Mouse (Mus musculus) stomach, embryonic 15.5 days (tissue): ENCODE results near the gene Hoxa13. TPM values are rescaled to one million over a fixed set of nuclear protein-coding genes. Genes with fewer than 3 reads are reported as not detected.
A peak's percentile ranks its signal among the peaks of the same experiment; 100 is the strongest.

ENCODE experiments used
- ATAC-seq: fragments of 200-750 bp; cut with Nextera tagmentation; 2 replicates; pipeline ENCODE4 v1.8.0; 2017; ENCODE audit warnings: low read depth, moderate number of reproducible peaks, moderate TSS enrichment; ENCODE audit not compliant: insufficient read depth, low FRiP score
- H3K27ac ChIP-seq: fragments of 300-500 bp; sonication (generic); 2 replicates; pipeline ENCODE4 v1.5.1; 2015; ENCODE audit warnings: mild to moderate bottlenecking, inconsistent platforms
- H3K27me3 ChIP-seq: fragments of 300-500 bp; sonication (generic); replicated peaks from 2 replicates; pipeline ENCODE4 v1.6.1; 2015; ENCODE audit warnings: inconsistent platforms
- H3K36me3 ChIP-seq: fragments of 300-500 bp; sonication (generic); 2 replicates; pipeline ENCODE4 v1.6.1; 2015; ENCODE audit warnings: inconsistent platforms
- H3K4me1 ChIP-seq: fragments of 300-500 bp; sonication (generic); 2 replicates; pipeline ENCODE4 v1.6.1; 2015; ENCODE audit warnings: inconsistent platforms
- H3K4me2 ChIP-seq: fragments of 300-500 bp; sonication (generic); 2 replicates; pipeline ENCODE4 v1.6.1; 2015; ENCODE audit warnings: mild to moderate bottlenecking, inconsistent platforms
- H3K4me3 ChIP-seq: fragments of 300-500 bp; sonication (generic); replicated peaks from 2 replicates; pipeline ENCODE4 v1.5.1; 2015; ENCODE audit warnings: inconsistent platforms
- H3K9ac ChIP-seq: fragments of 300-500 bp; sonication (generic); 2 replicates; pipeline ENCODE4 v1.6.1; 2015; ENCODE audit warnings: inconsistent platforms
- H3K9me3 ChIP-seq: fragments of 300-500 bp; sonication (generic); 2 replicates; pipeline ENCODE4 v1.6.1; 2016; ENCODE audit warnings: inconsistent platforms
- WGBS: fragments of 180-500 bp; shearing (Covaris S2); methylation state at CpG from one replicate; pipeline ENCODE4 v1.1.7; 2015; 5-methylcytosine and 5-hydroxymethylcytosine counted together
- polyA plus RNA-seq: library from polyadenylated mRNA; unstranded; fragments of >200 nt; fragmentation: Nextera tagmentation; extraction: Ambion mirVana; gene quantifications from 2 replicates; pipeline ENCODE4 v1.2.1, GENCODE M21; 2015

Hoxa13 gene
- polyA plus RNA-seq, 1 experiment from 2014 or later = not detected

DNA sequence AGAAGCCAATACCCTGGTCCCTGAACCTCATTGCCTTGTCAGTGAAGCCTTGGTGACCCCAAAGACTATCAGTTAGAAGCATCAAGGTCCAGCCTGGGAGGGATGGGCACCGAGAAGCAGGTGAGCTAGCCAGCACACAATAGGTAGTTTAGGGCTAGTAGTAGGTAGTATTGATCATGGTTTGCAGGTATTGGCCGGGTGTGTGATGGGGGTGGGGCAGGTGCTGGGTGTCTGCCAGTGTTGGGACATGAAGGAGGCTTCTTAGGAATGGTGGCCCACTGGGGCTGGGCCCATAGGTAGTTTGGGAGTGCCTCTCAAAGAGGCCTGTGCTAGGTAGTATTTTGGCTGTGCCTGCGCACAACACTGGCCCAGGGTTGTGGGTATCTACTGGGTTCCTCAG, 45.6 kb downstream of the Hoxa13 start:
- Histone ChIP-seq H3K9ac (no peak overlapping the region), H3K4me2 (no peak overlapping the region), H3K27ac (no peak overlapping the region), H3K4me1 (peaks cover 23% of the 10 kb centered on the region), H3K4me3 (no peak overlapping the region), H3K36me3 (no peaks in the 10 kb centered on the region), H3K9me3 (no peaks in the 10 kb centered on the region), H3K27me3 (peaks cover 88% of the 10 kb centered on the region)
- ATAC-seq = no peak
- 38% methylated on average over 3 of the region's 3 CpGs for WGBS

GRCm38 (mm10) chr6:52214271-52214670, 46.4 kb downstream of the Hoxa13 start:
- Histone ChIP-seq H3K27ac (no peak overlapping the region), H3K9me3 (no peaks in the 10 kb centered on the region), H3K27me3 (peaks cover 88% of the 10 kb centered on the region), H3K4me3 (no peak overlapping the region), H3K36me3 (no peaks in the 10 kb centered on the region), H3K4me1 (peaks cover 23% of the 10 kb centered on the region), H3K4me2 (no peak overlapping the region), H3K9ac (no peak overlapping the region)
- no peak for ATAC-seq
- WGBS = 27% methylated on average over 5 of the region's 5 CpGs

DNA sequence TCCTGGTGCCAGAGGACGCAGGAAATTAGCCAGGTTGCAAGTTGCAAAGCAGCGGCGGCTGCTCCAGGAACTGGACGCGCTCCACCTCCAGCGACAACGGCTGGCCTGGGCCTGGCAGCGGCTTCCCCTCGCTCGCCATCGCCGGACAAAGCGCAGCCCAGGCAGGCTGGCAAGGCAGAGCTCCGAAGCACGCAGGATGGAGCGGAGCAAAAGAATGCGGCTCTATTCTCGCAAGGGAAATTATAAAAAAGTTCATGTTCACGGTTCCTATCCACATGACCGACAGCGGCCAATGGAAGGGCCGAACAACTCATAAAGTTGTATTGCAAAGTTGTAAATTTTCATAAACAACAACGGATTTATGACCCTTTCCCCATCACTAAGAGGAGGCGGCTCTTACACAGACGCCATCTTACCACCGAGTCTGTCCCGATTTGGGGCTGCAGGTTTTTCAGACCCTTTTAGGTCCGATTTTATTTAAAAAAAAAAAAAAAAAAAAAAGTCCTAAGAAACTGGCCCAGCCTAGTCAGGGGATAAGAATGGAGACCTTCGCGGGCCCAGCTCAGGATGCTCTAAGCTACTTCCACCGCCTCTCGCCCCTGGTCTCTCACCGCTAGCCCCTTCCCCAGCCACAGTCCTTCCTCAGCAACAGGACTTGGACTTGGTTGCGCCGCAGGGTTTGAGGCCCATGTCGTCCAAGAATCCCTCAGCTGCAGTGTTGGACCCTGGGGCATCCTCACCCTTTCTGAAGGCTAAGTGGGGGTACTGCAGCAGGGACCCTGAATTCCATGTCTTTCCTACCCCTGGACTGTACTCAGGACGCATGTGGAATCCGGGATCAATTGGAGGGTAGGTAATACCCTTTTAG, 47.3 kb downstream of the Hoxa13 start, which contains the start of the genes Hoxa3 and Gm28308:
TSS of gene Hoxa3 (minus strand) at position 218 of the 868 bp plus-strand sequence.
TSS of gene Gm28308 (minus strand) at position 221 of the 868 bp plus-strand sequence.
- H3K9me3 ChIP-seq = no peaks in the 10 kb centered on the region
- H3K27me3 ChIP-seq = peaks cover 88% of the 10 kb centered on the region
- peaks cover 25% of the 10 kb centered on the region for H3K4me1 ChIP-seq
- peak within 1 kb of the TSS; percentile 70 for H3K27ac ChIP-seq
- no peaks in the 10 kb centered on the region for H3K36me3 ChIP-seq
- peak within 1 kb of the TSS; percentile 50 for H3K4me2 ChIP-seq
- peak within 1 kb of the TSS; percentile 35 for H3K9ac ChIP-seq
- 10% methylated on average over 38 of the region's 38 CpGs for WGBS
- no peak for ATAC-seq
- peak within 1 kb of the TSS; percentile 43 for H3K4me3 ChIP-seq

DNA sequence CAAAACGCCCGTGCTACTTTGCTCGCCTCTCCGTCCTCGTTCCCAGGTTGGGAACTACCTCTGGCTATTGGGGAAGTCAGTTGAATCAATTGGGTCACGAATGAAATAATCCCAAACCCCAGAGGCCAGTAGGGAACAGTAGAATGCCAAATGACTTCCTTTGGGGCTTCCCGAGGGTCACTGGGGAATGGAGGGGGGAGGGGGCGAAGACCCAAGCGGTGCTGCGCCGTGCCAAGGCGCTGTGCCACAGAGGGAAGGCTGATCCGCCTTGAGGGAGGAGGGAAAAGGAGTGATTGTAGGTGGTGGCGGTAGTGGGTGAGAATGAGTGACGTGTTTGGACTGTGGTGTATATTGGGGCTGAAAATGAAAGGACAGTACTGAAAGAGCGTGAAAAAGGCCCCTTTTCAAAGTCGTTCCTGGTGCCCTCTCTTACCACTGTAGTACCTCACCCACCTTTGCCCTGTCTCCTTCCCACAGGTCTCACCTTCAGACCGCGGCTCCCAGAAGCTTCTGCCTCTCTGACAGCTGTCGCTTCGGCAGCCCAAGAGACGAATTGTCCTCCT, 48.0 kb downstream of the Hoxa13 start:
- Histone ChIP-seq H3K4me2 (peak overlapping the region; percentile 50), H3K4me1 (peaks cover 28% of the 10 kb centered on the region), H3K36me3 (no peaks in the 10 kb centered on the region), H3K4me3 (peak overlapping the region; percentile 43), H3K9ac (peak overlapping the region; percentile 35), H3K27me3 (peaks cover 85% of the 10 kb centered on the region), H3K9me3 (no peaks in the 10 kb centered on the region), H3K27ac (peak overlapping the region; percentile 70)
- WGBS = 6% methylated on average over 22 of the region's 22 CpGs
- no peak; the same call in 1 of the 2 replicates for ATAC-seq

GRCm38 (mm10) chr6:52211961-52212360, 48.7 kb downstream of the Hoxa13 start:
- Histone ChIP-seq H3K4me1 (peaks cover 23% of the 10 kb centered on the region), H3K9ac (no peak overlapping the region; the same call in 1 of the 2 replicates), H3K27me3 (peaks cover 87% of the 10 kb centered on the region), H3K4me2 (peak overlapping the region; percentile 50), H3K36me3 (no peaks in the 10 kb centered on the region), H3K4me3 (peak overlapping the region; percentile 43), H3K27ac (peak overlapping the region; percentile 70; the same call in 1 of the 2 replicates), H3K9me3 (no peaks in the 10 kb centered on the region)
- no peak for ATAC-seq
- WGBS = 9% methylated on average over 13 of the region's 13 CpGs

DNA sequence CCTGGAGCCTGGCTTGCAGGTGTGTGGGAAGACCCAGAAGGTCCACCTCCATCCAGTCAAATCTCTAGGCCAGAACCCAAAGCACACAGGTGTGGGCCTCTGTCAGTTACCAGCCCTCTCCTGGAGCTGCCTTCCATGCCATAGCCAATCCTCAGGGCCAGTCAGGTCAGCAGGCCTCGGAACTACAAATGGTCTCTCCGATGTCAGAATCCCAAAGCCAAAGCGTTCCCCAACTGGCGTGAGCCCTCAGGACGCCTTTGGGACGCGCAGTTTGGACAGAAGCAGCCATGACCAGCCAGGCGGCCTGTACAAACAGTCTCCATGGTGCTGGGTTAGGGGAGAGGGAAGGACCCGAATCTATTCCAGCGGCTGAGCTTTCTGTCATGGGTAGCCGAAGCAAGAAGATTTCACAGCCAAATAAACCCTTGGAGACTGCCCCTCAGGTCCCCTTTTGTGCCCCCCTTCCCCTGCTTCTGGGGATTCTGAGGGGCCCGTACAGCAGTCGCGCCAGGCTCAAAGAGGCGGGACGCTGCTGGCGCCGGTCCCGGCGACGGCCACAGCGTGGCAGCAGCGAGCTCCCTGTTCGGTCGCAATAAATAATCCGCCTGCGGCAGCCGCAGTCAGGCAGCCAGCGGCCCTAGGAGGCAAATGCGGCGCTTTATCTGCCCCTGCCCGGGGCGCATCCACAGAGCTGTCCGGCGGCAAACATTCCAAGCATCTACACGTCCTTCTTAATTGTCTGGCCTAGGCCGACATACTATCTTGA, 49.3 kb downstream of the Hoxa13 start:
- H3K4me3 ChIP-seq = peak overlapping the region; percentile 43
- peaks cover 20% of the 10 kb centered on the region for H3K4me1 ChIP-seq
- 0 out of 2 replicates have a peak overlapping the region, but pooled peaks have one; percentile 70 for H3K27ac ChIP-seq
- H3K27me3 ChIP-seq = peaks cover 87% of the 10 kb centered on the region
- peak; percentile 43; the same call in 1 of the 2 replicates for ATAC-seq
- peak overlapping the region; percentile 20; the same call in 1 of the 2 replicates for H3K9ac ChIP-seq
- 2% methylated on average over 37 of the region's 37 CpGs for WGBS
- peak overlapping the region; percentile 50 for H3K4me2 ChIP-seq
- H3K9me3 ChIP-seq = no peaks in the 10 kb centered on the region
- no peaks in the 10 kb centered on the region for H3K36me3 ChIP-seq

GRCm38 (mm10) chr6:52209685-52210046, 51.0 kb downstream of the Hoxa13 start:
- H3K27me3 ChIP-seq = peaks cover 86% of the 10 kb centered on the region
- WGBS = 27% methylated on average over 12 of the region's 12 CpGs
- no peak for ATAC-seq

GRCm38 (mm10) chr6:52208868-52209684, 51.6 kb downstream of the Hoxa13 start:
- Histone ChIP-seq H3K27me3 (peaks cover 84% of the 10 kb centered on the region), H3K4me3 (peak overlapping the region; percentile 38), H3K9me3 (no peaks in the 10 kb centered on the region), H3K4me1 (peaks cover 26% of the 10 kb centered on the region), H3K27ac (peak overlapping the region; percentile 44), H3K36me3 (no peaks in the 10 kb centered on the region), H3K9ac (peak overlapping the region; percentile 13; the same call in 1 of the 2 replicates), H3K4me2 (peak overlapping the region; percentile 75)
- ATAC-seq = no peak
- 20% methylated on average over 18 of the region's 18 CpGs for WGBS

More at GRCm38 (mm10) chr6:52209685-52210046, 51.0 kb downstream of the Hoxa13 start:
- Histone ChIP-seq H3K4me2 (peak overlapping the region; percentile 75), H3K4me1 (peaks cover 22% of the 10 kb centered on the region), H3K4me3 (peak overlapping the region; percentile 38), H3K9ac (peak overlapping the region; percentile 0; the same call in 1 of the 2 replicates), H3K27ac (peak overlapping the region; percentile 13; the same call in 1 of the 2 replicates), H3K36me3 (no peaks in the 10 kb centered on the region), H3K9me3 (no peaks in the 10 kb centered on the region)

GRCm38 (mm10) chr6:52208072-52208867, 52.4 kb downstream of the Hoxa13 start, which contains the start of gene Hoxa6:
TSS of gene Hoxa6 (minus strand) at chr6:52208722.
- Histone ChIP-seq H3K36me3 (no peaks in the 10 kb centered on the region), H3K9ac (peak within 1 kb of the TSS; percentile 13; the same call in 1 of the 2 replicates), H3K4me1 (peaks cover 26% of the 10 kb centered on the region), H3K4me3 (peak within 1 kb of the TSS; percentile 38), H3K27ac (peak within 1 kb of the TSS; percentile 72), H3K4me2 (peak within 1 kb of the TSS; percentile 75), H3K27me3 (peaks cover 78% of the 10 kb centered on the region), H3K9me3 (no peaks in the 10 kb centered on the region)
- ATAC-seq = no peak
- 5% methylated on average over 47 of the region's 47 CpGs for WGBS
